Mouse (Mus musculus) adrenal gland, adult 2 months (tissue): ENCODE results near the gene Cdkl3. TPM values are rescaled to one million over a fixed set of nuclear protein-coding genes. Genes with fewer than 3 reads are reported as not detected.

ENCODE experiments used
- DNase-seq: peaks from one replicate; pipeline ENCODE4 v3.0.0; 2021
- long read RNA-seq: library from polyadenylated mRNA; stranded (forward); transcript quantifications from one replicate; pipeline ENCODE4 v2.0.0, GENCODE M21; 2021
- polyA plus RNA-seq: library from polyadenylated mRNA; depleted of rRNA; stranded (reverse); fragments of >200 nt; gene quantifications from 2 replicates; pipeline ENCODE4 v1.2.3, GENCODE M21; 2012; rRNA removed
- total RNA-seq, 2 experiments: library from RNA; stranded (reverse); gene quantifications; 2 replicates each; pipeline ENCODE4 v1.2.3; 2021

Cdkl3 gene
- total RNA-seq = 1 to 10 TPM; 3.7 to 4.3 TPM
- polyA plus RNA-seq = 1.1 TPM in 2 replicates
- long read RNA-seq, partial matches to known transcripts = 0 of 4 reads
- long read RNA-seq, other reads (novel, unspliced or antisense) = 4 of 4 reads

DNA sequence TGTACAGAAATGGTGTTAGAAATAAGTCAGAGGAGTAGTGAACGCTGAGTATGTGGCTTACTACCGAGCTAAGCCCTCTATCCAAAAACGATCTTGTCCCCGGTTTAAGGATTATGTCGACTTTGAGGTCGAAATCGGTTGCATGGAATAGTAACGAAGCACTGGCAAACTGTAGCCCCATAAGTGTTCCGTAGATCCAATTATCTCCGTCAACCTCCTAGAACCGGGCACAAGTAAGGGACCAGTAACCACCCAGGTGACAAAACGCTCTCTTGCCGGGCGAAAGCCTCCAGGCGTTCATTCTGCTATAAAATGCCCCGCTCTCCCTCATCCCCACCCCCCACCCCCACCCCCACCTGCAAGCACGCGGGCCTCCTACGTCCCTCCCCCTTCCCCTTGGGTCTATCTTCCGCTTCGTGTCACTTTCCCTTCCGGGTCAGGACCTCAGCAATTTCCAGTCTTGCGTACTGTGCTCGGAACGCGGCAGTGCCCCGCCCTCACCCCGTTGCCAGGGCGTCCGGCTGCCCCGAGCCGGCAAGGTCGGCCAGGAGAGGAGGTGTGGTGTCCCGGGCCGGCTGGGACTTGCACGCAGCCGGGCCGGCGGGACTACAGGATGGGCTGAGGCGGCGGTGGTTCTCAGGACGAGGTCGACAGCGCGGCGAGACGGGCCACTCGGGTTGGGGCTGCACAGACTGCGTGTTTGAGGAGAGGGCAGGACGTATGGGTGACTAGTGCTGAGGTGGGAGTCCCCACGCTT is at the start of gene Cdkl3:
Gene Cdkl3, plus strand, starts transcription at position 450 of the 757 bp plus-strand sequence.
- DNase-seq = peak; percentile 98

DNA sequence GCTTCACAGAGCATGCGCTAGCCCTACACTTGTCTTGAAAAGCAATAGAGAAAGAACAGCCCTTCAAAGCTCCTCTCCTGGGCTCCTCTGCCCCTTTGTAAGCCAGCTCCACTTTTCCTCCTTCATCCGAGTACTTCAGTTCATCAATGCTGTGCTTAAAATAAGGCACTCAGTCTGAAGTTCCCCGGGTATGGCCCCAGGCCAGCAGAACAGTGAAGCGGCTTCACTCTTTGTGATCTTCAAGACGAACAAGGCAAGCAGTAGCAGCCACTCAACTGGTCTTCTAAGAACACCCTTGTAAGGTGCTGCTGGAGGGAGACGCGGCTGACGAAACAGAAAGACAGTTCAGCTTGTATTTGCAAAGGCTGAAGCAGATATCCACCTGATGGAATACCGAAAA is 47.9 kb upstream of the Cdkl3 start:
- no peak for DNase-seq

DNA sequence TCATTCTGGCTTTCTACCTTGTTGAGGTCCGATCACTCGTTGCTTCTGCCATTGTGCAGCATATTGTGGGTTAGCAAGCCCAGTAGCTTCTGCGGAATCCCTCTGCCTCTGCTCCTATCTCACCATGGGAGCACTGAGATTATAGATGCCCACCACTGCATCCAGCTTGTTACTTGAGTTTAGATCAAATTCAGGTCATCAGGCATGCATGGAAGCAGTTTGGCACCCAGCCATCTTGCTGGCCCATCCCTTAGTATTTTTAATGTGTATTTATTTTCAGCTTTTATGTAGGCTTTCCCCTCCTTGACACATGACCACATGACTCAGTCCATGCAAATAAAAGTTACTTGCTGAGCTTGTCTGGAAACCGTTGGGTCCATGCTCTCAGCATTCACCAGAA is 46.3 kb upstream of the Cdkl3 start:
- no peak for DNase-seq

DNA sequence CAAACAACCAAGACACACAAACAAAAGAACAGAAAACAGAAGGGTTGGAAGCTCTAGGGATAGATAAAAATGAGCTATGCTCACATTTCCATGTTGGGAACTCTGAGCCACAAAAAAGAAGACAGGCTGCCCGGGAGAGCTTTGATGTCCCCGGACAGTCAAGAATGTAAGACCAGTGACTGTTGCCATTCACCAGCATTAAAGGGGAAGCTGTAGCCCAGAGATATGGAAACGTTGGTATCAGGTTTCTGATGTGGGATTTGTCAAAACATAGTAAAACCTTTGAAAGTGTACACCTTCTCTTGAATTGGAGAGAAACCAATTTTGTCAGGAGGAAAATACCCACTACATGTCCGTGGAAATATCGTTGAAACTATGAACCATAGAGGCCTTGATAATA is 44.5 kb upstream of the Cdkl3 start:
- no peak for DNase-seq

DNA sequence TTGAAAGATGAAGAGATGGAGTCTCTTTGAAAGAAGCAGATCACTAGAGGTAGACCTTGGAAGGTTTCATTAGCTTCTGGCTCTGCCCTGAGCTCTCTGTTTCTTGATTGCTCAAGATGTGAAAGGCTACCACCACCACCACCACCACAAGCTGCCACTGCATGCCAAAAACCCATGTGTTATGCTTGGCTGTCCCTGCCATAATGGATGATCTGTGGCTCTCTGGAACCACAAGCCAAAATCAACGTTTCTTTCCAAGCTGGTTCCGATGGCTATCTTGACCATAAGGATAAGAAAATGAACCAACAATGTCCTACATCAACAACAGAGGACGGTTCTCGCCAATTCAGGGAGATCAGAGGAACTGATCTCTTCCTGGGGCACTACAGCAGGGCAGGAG is 44.0 kb upstream of the Cdkl3 start:
- DNase-seq = no peak

DNA sequence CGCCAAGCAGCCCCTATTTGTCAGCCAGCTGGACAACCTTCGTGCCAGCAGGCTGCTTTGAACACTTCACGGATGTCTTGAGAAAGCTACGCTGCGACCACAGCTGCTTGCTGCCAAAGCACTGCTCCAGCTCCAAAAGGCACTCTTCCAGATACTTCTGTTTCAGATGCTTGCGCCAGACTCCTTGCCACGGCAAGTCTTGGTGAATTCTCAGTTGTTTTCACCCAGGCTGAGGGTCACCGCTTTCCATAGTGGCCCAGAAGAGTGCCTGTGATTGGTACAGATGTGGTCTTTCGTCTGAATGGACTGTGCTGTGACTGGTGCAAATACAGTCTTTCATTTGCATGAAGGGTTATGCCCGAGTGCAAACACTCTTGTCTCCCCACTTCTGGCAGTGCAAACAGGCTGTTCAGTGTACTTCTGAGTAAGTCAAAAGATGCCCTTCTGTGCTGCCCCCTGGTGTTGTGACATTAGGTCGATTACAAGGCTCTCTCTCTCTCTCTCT is 43.0 kb upstream of the Cdkl3 start:
- DNase-seq = peak; percentile 37

DNA sequence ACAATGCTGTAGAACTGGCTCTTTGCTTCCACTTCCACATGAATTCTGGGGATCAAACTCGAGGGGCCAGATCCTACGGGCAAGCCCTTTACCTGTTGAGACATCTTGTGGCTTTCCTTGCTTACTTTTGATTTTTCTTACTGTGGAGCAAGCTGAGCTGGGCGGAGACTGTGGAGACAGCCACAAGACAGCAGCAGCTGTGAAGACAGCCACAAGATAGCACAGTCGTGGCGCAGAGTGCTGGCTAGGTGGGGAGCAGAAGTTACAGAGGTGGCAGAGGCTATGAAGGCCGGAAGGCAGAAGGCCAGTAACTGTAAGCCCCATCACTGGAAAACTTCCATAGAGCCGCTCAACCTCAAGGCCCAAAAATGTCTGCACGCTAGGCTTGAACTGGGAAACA is 42.3 kb upstream of the Cdkl3 start:
- DNase-seq = no peak

- DNase-seq = no peak
Measured at GRCm38 (mm10) chr11:51962277-51962676, 41.7 kb upstream of the Cdkl3 start.

DNA sequence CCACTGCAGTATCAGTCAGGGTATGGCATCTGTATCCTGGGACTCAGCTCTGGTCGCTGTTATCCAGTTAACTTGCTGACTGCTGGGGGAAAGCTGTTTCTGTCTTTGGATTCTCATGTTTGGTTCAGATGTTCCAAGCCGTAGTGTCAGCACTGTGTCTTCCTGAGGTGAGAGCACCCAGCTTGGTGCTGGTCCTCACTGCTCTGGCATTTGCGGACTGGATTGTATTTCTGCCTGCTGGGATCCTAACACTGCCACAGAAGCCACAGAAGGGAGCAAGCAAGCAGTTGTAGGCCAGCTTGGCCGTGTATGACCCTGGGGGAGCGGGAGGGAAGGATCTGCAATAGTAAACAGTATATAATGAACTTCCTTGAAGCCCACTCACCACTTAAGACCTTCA is 37.4 kb upstream of the Cdkl3 start:
- DNase-seq = no peak

- peak; percentile 97 for DNase-seq
Measured at GRCm38 (mm10) chr11:51967443-51968401, 36.3 kb upstream of the Cdkl3 start, which contains the start of gene Cdkn2aipnl. Gene Cdkn2aipnl (plus strand): TSS chr11:51967661.

DNA sequence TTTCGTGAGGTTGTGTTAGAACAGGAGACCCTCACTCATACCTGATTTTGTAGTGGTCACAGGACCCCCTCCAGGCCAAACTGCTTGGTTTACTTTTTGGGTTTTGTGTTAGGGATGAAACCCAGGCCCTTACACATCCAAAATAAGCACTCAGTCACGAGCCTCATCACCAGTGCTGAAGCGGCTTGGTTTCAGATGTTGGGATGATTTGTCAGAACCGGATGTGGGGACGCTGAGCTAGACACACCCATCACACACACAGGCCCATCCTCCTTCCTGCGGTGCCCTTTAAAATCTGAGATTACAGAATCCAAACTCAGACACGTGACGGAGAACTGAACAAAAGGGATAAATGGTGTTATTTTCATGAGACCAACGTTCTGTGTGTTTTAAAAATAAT is 35.1 kb upstream of the Cdkl3 start:
- DNase-seq = no peak

DNA sequence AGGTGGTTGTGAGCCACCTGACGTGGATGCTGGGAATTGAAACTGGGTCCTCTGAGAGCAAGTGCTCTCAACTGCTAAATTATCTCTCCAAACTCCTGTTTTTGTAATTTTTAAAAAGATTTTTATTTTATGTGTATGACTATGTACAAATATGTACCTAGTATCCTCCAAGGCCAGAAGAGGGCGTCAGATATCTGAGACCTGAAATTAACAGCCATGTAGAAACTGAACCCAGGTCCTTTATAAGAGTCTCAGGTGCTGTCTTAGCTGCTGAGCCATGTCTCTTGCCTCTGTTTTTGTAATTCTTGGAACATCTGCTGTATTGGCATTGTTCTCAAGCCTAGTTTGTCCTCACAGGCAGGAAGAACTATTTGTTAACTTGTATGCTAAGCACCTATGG is 34.5 kb upstream of the Cdkl3 start:
- DNase-seq = no peak

DNA sequence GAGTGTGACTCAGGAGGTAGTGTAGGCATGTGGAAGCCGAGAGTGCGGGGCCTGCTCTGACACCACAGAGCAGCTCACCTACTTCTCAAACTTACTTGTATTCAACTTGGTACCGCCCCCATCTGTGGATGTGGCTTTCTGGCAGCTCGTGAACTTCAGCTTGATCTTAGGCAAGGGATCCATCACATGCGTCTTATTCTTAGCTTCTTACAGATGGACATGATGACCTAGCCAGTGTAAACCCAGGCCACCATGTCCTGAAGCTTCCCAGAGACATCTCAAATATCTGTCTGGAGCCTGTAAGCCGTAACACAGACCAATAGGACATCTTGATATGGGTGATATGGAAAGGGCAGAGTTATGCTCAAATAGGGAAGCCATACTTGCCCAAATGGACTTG is 32.4 kb upstream of the Cdkl3 start:
- DNase-seq = no peak

DNA sequence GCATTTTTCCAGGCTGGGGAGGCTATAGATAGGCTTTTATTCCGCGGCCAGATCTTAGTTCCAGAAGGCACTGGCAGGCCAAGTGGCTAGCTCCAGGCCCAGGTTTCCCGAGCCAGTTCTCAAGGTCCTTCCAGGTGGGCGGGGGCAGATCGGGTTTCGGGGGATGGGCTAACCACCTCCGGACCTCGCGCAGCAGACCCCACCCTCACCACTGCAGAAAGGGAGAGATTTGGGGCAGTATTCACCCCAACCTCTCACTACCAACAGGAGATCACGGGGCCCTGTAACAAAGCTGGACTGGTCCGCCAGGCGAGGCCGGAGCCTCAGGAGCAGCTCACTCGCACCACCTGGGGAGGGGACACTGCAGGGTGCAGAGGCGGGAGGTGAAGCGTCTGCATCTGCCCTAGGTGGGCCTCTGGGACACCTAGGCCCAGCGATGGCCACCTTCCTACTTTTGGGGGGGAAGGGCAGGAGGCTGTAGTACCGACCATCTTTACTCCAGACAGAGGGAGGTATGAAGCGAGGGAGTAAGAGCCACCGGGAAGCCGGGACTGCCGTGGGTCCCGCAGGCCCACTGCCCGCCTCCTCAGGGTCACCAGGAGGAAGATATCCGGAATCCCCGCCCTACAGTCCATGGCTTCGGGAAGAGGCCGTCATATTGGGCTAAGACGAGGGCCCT is 4.3 kb upstream of the Cdkl3 start:
- DNase-seq = peak; percentile 84

- peak; percentile 96 for DNase-seq
Measured at GRCm38 (mm10) chr11:52000290-52000962, 3.6 kb upstream of the Cdkl3 start, which contains the start of gene Ube2b. Gene Ube2b (minus strand): TSS chr11:52000762.

DNA sequence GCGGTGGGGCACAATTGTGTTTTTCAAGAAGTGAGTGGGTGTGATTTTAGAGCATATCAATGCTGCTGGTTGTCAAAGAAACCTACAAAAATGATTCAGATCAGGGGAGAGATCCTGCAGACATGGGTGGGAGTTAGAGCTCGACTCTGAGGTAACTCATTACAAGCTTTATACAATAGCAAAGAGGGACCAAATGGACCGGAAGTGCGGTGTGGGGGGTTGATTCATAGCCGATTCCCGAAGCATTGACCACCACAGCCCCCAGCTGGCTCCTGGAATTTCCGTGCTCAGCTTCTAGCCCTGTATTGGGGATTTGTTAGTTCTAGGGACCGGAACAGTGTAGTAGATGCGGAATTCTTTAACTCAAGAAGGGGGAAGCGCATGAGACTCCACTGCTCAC is 2.7 kb upstream of the Cdkl3 start:
- no peak for DNase-seq

- DNase-seq = no peak
Measured at GRCm38 (mm10) chr11:52001861-52002260, 2.2 kb upstream of the Cdkl3 start.

DNA sequence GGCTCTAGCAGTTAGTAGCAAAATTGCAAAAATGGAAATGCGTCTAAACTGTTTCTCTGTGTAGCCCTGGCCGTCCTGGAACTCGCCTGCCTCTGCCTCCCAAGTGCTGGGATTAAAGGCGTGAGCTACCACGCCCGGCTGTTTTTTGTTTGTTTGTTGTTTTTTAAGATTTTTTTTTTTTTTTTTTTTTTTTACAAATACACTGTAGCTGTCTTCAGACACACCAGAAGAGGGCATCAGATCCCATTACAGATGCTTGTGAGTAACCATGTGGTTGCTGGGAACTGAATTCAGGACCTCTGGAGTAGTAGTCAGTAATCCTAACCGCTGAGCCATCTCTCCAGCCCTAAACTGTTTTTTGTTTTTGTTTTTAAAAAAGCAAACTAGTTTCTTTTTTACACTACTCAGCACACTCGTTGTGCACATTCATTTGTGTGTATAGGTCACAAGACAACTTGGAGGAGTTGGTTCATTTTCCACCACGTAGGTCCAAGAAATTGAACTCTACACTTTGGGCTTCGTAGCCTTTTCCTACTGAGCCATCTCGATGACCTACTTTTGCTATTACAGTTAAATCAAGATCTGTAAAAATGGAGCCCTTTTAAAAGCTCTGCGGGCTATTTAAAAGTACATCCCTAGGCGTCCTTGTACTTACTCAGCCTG is 1.0 kb upstream of the Cdkl3 start:
- DNase-seq = peak; percentile 7

GRCm38 (mm10) chr11:52003505-52003771 is 583 bp upstream of the Cdkl3 start:
- DNase-seq = no peak

- DNase-seq = no peak
Measured at GRCm38 (mm10) chr11:52005586-52005985, 1.6 kb downstream of the Cdkl3 start.

GRCm38 (mm10) chr11:52011011-52011410 is 7.0 kb downstream of the Cdkl3 start:
- no peak for DNase-seq
